Mouse (Mus musculus) MEL (cell line): ENCODE measurements around the gene Lima1.

Source experiments
- GABPA ChIP-seq: IDR thresholded peaks from 2 replicates; pipeline ENCODE4 v1.6.1; 2012; ENCODE audit warnings: low read depth, mild to moderate bottlenecking, inconsistent platforms, low read length, improper control_type of control experiment, moderate library complexity
- TCF12 ChIP-seq: IDR thresholded peaks from 2 replicates; pipeline ENCODE4 v1.6.1; 2014; ENCODE audit warnings: low read depth, mild to moderate bottlenecking, inconsistent platforms, low read length, improper control_type of control experiment, moderate library complexity
- ZKSCAN1 ChIP-seq: IDR thresholded peaks from 2 replicates; pipeline ENCODE4 v1.6.1; 2012; ENCODE audit warnings: low read depth, mild to moderate bottlenecking, inconsistent platforms, low read length, improper control_type of control experiment, moderate library complexity

DNA sequence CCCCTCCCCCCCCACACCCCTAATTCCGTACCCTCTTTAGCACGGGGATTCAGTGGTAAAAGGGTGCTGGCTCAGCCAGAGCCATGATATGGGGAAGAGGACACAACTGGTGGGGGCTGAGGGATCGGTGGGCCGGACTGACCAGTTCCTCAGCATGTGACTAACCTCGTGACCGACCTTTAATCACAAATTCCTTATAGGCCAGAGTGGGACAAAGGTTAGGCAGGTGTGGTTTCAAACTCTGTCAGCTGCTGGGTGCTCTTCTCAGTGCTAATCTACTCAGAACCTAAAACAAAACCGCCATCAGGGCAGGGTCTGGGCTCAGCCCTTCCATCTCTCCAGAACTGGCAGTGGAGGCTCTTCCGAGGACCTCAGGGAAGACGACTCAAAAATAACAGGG lies 40.1 kb downstream of the Lima1 start:
- TF ChIP-seq TCF12 (no peak), ZKSCAN1 (no peak), GABPA (no peak)
